Mouse (Mus musculus) left cerebral cortex, adult 11 months (tissue): ENCODE data around the gene Tpmt.

ENCODE experiments used
- DNase-seq: peaks from one replicate; pipeline ENCODE4 v3.0.0; 2022; ENCODE audit warnings: low spot score

The Tpmt gene

DNA sequence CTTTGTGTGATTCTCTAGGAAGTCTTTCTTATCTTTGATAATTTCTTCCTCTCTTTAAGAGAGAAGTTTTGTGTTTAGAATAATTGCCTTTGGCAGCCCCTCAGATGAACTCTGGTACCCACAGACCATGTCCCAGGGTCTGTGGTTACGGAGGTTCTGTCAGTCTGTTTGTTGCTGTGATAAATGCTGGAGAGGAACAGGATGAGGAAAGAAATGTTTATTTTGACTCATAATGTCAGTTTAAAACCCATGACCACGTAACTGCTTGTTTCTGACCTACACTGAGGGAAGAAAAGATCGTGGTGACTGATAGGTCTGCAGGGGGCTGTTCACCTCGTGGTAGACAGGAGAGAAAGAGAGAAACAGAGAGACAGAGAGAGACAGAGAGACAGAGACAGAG is 68.6 kb downstream of the Tpmt start:
- DNase-seq: no peak

DNA sequence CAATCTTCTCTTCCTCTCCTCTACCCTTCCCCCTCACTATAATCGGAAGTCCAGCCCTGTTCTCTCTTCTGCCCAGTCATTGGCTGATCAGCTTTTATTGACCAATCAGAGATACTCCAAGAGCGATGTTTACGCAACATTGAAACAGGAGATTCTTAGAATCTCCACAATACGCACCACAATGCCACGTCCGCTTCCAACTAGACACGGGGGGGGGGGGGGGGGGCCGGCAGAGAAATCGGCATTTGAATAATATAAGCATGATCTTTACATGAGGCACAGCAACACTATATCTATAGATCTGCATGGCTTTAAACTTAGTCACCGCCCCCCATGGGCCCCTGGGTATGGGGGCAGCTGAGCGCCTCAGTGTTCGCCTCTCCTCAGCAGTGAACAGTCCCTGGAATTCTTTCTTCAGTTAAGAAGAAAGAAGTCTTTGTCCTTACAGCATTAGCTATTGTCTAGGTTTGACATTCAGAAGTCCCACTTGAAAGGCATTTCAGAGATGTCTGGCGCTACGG is 69.4 kb downstream of the Tpmt start:
- no peak for DNase-seq
